Mouse (Mus musculus): ENCODE data around the gene Olfr1054. TPM values are rescaled to one million over a fixed set of nuclear protein-coding genes. Genes with fewer than 3 reads are reported as not detected.
"Not testable (repeated sequence)": the region's sequence is repeated elsewhere in the genome, so short reads cannot be mapped to it uniquely, and the experiment has no call there.

Gene Olfr1054
- total RNA-seq (2021) = not detected

- intact Hi-C loops (cut with DNase I) = no loop called here
- DNase-seq (ENCODE audit: extremely low spot score in 1 of 2, low spot score in 2 of 2) = no peak
These were observed at the start of gene Olfr1054 for GRCm38 (mm10) chr2:86335333-86335732. Gene Olfr1054 (minus strand): TSS chr2:86335433.

DNA sequence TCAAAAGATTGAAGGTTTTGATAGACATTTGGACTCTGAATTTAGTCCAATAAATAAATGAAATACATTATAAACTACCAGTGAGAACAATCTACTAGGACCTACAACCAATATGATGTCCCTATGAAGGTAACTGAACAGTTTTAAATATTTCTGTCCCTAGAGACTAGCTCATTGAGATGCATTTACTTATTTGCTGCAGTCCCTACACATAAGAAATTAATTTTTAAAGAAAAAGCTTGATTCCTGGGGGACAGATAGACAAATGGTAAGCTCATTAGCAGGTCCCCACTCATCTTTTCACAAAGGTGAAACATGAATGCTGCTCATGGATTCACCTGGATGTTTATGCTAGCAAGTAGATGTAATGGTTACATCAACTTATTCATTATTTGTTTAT is 43.1 kb upstream of the Olfr1054 start, which contains the start of gene Olfr1057:
TSS of gene Olfr1057 (minus strand) at position 101 of the 400 bp plus-strand sequence.
- intact Hi-C loops (cut with DNase I) = no loop called here
- no peak for DNase-seq (ENCODE audit: extremely low spot score in 1 of 2, low spot score in 2 of 2)

- intact Hi-C loops (cut with DNase I); DNase-seq (ENCODE audit: extremely low spot score in 1 of 2, low spot score in 2 of 2): not testable (repeated sequence)
These were observed 31.1 kb upstream of the Olfr1054 start for GRCm38 (mm10) chr2:86366342-86366741.

GRCm38 (mm10) chr2:86362369-86362768 is 27.1 kb upstream of the Olfr1054 start, which contains the start of gene Olfr1056:
Gene Olfr1056 (minus strand): TSS chr2:86362469.
- no peak for DNase-seq (ENCODE audit: extremely low spot score in 1 of 2, low spot score in 2 of 2)

GRCm38 (mm10) chr2:86351751-86352150 is 16.5 kb upstream of the Olfr1054 start:
- intact Hi-C loops (cut with DNase I); DNase-seq (ENCODE audit: extremely low spot score in 1 of 2, low spot score in 2 of 2): not testable (repeated sequence)

More at GRCm38 (mm10) chr2:86362369-86362768, 27.1 kb upstream of the Olfr1054 start, which contains the start of gene Olfr1056:
- intact Hi-C loops (cut with DNase I) = no loop called here

DNA sequence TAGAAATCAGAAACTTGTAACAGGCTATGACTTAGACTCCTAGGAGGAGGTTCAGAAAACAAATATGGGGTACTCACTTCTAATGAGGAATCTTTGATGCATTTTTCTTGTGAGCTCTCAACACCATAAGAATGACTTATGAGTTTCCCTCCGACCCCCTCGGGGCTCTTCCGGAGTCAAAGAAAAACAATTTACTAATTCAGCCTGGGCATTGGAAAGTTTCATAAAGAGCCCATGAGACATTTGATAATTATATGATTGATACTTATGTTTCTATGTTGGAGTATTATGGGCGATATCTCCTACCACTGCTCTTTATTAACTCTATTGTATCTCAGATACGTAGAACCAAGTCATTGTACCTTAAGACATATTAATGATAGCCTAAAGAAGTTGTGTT is 15.0 kb upstream of the Olfr1054 start, which contains the start of gene Olfr1055:
TSS of gene Olfr1055 (minus strand) at position 101 of the 400 bp plus-strand sequence.
- intact Hi-C loops (cut with DNase I) = no loop called here
- no peak for DNase-seq (ENCODE audit: extremely low spot score in 1 of 2, low spot score in 2 of 2)

DNA sequence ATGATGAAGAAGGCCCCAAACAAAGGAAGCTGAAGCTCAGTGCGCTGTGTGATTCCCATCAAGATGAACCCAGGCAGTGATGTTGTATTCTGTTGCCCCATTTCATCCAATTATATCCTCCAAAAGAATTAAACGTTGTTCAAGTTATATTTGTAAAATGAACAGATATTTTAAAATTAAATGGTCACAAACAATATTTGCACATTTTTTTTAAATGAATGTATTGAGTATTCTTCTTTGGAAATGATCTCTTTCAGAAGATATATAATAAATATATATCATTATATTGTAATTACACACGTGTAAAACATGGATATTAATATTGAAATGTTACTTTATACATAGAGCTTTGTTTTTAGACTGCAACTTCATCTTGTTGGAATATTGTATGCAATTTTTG is 20.0 kb downstream of the Olfr1054 start, which contains the start of gene Olfr1053:
TSS of gene Olfr1053 (minus strand) at position 101 of the 400 bp plus-strand sequence.
- no peak for DNase-seq (ENCODE audit: extremely low spot score in 1 of 2, low spot score in 2 of 2)
- intact Hi-C loops (cut with DNase I) = no loop called here

DNA sequence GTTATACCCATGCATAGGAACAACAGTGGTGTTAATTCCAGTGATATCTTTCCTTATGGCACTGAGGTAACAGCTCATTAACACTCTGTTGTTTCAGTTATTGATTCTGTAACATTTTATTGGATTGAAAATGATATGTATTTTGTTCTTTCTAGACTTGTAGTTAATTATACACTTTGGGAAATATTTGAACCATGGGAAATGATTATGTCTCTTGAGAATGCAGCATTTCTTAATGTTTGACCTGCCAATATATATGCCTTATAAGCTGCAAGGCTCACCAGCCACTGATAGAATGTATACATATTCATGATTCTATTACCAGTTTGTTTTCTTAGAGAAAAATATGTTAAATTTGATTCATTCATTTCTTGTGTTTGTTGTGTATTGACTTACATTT is 43.1 kb downstream of the Olfr1054 start, which contains the start of gene Olfr1052:
TSS of gene Olfr1052 (plus strand) at position 301 of the 400 bp plus-strand sequence.
- no peak for DNase-seq (ENCODE audit: extremely low spot score in 1 of 2, low spot score in 2 of 2)
- intact Hi-C loops (cut with DNase I) = no loop called here

Other genes starting within 250 kb of the Olfr1054 start
- gene Olfr1037, start 248.0 kb downstream of the Olfr1054 start, total RNA-seq (2021) = not detected
- gene Olfr1039, start 199.5 kb downstream of the Olfr1054 start, total RNA-seq (2021) = not detected
- gene Olfr1040, start 188.7 kb downstream of the Olfr1054 start, total RNA-seq (2021) = not detected
- not detected for gene Olfr1042, start 173.6 kb downstream of the Olfr1054 start, total RNA-seq (2021)
- gene Olfr1043, start 167.9 kb downstream of the Olfr1054 start, total RNA-seq (2021) = not detected
- gene Olfr1044, start 157.6 kb downstream of the Olfr1054 start, total RNA-seq (2021) = not detected
- gene Olfr52, start 149.8 kb downstream of the Olfr1054 start, total RNA-seq (2021) = not detected
- not detected for gene Olfr1045, start 132.4 kb downstream of the Olfr1054 start, total RNA-seq (2021)
- not detected for gene Olfr1046, start 116.1 kb downstream of the Olfr1054 start, total RNA-seq (2021)
- gene Olfr1047, start 104.0 kb downstream of the Olfr1054 start, total RNA-seq (2021) = not detected
- not detected for gene Olfr1048, start 95.1 kb downstream of the Olfr1054 start, total RNA-seq (2021)
- gene Olfr1049, start 77.1 kb downstream of the Olfr1054 start, total RNA-seq (2021) = not detected
- gene Olfr1051, start 56.3 kb downstream of the Olfr1054 start, total RNA-seq (2021) = not detected
- gene Olfr1052, start 43.0 kb downstream of the Olfr1054 start, total RNA-seq (2021) = not detected
- not detected for gene Olfr1053, start 20.1 kb downstream of the Olfr1054 start, total RNA-seq (2021)
- gene Olfr1055, start 14.9 kb upstream of the Olfr1054 start, total RNA-seq (2021) = not detected
- not detected for gene Olfr1056, start 27.0 kb upstream of the Olfr1054 start, total RNA-seq (2021)
- not detected for gene Olfr1057, start 43.0 kb upstream of the Olfr1054 start, total RNA-seq (2021)
- gene Olfr1058, start 53.1 kb upstream of the Olfr1054 start, total RNA-seq (2021) = not detected
- gene Olfr1061, start 78.6 kb upstream of the Olfr1054 start, total RNA-seq (2021) = not detected
- gene Olfr1062, start 91.3 kb upstream of the Olfr1054 start, total RNA-seq (2021) = not detected
- not detected for gene Olfr1065, start 115.2 kb upstream of the Olfr1054 start, total RNA-seq (2021)
- not detected for gene Olfr1066, start 120.8 kb upstream of the Olfr1054 start, total RNA-seq (2021)
- not detected for gene Olfr228, start 152.0 kb upstream of the Olfr1054 start, total RNA-seq (2021)
- gene Olfr1076, start 173.0 kb upstream of the Olfr1054 start, total RNA-seq (2021) = not detected
- gene Olfr1079, start 207.0 kb upstream of the Olfr1054 start, total RNA-seq (2021) = not detected
- not detected for gene Olfr1080, start 222.8 kb upstream of the Olfr1054 start, total RNA-seq (2021)

Measured in left cerebral cortex, postnatal 10 days (tissue).